Mouse (Mus musculus): ENCODE measurements around the gene AW549877. TPM values are rescaled to one million over a fixed set of nuclear protein-coding genes. Genes with fewer than 3 reads are reported as not detected.

AW549877 gene
- 32.1 and 35.4 TPM in 2 replicates for total RNA-seq (2015)
- 6.7 and 9.9 TPM in 2 replicates for total RNA-seq (2017)

DNA sequence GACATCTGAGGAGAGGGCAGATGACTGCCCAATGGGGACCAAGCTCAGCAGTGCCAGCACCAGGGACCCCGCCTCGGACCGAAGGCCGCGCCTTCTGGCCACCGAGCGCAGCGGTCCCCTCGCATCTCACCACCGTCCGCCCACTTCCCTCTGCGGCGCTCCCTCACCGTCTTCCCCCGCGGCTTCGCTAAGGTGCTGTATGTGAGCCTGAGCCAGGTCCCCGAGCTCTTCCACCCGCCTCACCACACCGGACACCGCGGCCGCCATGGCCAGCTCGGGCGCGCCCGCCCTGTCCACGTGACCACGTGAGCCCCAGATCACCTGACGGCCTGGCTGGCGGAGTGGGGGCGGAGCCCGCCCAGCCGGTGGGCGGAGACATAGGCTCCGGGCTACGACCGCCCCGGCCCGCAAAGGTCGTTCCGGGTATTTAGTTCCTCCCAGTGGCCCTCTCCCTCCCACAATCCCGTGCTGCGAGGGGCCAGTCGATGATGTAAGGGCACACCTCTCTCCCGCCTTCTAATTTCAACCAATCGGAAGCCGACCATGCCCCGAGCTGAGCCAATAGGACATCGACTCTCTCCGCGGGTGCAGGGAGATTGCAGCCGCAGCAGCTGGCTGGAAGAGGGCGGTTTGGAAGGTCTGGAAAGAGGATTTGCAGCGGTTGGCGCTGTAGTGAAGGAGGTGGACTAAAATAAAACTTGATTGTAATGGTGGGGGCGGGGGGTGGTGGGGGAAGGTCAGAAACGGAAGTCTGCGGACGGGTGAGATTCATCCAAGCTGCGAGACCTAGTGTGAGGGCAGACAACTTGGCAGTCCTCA is at the start of gene AW549877:
AW549877 (minus strand) TSS at position 297 of the 819 bp plus-strand sequence.
- ATAC-seq (replicated peaks; ENCODE audit: poor library complexity) = peak; percentile 86

DNA sequence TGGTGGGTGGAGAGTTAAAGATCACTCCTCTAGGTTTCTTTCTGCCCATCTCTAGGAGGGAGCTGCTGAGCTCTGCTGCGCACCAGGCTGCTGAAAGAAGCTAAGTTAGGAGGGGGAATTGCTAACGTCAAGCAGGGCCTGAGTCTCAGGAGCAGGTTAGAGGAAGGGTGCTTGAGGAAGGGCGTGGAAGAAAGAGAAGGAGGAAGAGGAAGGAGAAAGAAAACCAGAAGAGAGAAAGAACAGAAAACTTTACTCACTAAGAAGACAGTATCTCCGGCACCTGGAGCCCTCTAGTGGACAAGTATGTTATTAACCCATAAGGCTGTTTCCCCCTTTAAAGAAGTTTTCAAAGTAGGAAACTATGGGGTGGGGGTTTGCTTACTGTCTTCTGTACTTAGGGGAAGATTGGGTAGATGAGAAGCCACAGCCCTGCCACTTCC is 47.5 kb upstream of the AW549877 start:
- peak; percentile 93 for ATAC-seq (replicated peaks; ENCODE audit: poor library complexity)

DNA sequence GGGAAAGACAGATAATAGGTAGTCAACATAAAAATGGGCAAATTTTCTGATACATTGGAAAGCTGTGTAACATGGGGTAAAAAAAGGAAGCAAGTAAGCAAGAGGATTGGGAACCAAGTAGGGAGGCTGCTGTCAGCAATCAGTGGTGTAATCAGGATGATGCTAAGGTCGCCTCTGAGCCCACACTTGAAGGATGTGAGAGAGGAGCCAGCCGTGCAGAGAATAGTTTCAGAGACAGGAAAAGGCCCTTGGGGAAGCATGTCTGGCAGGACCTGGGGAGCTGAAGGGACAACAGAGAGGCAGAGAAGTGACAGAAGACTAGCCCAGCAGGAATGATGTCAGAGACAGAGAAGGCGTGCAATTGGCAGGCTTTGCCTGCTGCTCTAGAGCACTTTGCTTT is 46.9 kb upstream of the AW549877 start:
- peak; percentile 63 for ATAC-seq (replicated peaks; ENCODE audit: poor library complexity)

DNA sequence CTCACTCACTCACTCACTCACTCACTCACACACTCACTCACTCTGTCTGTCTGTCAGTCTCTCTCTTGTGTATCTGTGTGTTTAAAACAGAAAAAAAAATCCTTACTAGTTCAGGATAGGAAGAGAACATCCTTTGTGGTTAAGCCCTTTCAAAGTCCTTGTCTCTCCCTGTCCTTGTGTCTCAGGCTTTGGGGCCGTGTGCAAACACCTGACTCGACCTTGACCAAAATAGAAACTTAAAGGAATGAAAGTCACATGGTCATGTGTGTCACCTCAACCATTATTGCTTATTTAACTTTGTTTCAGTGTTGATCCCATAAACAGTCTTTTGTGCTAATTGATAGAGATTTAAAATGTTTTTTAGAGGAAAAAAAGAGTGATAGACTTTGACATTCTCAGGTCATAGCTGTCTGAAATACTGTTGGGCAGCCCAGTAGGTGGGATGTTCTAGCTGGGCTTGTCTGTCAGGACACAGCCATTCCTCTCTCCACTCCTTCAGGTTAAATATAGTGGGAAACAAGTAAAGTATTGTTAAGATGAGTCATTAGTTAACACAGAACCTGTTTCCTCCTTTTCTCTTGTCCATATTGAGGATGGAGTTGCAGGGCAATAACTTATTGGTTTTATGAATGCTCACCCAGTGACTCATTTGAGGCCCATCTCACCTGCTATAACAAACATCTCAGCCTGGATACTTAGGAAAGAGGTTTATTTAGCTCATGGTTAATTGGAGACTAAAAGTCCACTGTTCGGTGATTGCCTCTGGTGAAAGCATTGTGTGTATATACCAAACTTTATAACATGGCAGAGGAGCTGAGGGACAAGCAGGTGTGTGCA is 37.8 kb upstream of the AW549877 start:
- ATAC-seq (replicated peaks; ENCODE audit: poor library complexity) = no peak

DNA sequence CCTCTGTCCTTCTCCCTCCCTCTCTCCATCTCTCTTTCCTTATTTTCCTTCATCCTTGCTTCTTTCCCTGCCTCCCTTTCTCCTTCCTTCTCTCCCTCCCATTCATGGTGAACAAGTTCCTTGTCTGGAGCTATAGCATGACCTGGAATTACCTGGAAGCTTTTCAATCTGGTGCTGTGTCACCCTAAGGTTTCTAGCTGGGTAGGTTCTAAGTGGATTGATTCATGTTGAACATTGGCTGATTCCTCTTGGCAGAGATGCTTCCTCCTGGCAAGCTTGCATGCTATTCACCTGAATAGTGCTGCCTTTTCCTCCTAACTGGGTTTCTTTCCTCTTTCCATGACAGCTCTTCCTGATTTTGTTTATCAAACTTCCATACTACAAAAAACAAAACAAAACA is 33.4 kb upstream of the AW549877 start:
- ATAC-seq (replicated peaks; ENCODE audit: poor library complexity) = no peak

DNA sequence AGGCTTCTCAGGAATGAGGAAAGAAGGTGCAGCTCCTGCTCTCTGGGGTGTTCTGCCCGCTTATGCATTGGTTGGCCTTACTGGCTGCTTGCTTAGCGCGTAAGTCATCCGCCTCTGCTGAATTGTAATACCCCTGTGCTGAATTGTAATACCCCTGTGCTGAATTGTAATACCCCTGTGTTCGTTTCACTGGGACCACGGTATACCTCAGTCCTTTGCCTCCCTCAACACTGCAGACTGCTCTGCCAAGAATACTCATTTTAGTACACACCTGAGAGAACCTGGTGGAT is 32.8 kb upstream of the AW549877 start:
- ATAC-seq (replicated peaks; ENCODE audit: poor library complexity) = no peak

DNA sequence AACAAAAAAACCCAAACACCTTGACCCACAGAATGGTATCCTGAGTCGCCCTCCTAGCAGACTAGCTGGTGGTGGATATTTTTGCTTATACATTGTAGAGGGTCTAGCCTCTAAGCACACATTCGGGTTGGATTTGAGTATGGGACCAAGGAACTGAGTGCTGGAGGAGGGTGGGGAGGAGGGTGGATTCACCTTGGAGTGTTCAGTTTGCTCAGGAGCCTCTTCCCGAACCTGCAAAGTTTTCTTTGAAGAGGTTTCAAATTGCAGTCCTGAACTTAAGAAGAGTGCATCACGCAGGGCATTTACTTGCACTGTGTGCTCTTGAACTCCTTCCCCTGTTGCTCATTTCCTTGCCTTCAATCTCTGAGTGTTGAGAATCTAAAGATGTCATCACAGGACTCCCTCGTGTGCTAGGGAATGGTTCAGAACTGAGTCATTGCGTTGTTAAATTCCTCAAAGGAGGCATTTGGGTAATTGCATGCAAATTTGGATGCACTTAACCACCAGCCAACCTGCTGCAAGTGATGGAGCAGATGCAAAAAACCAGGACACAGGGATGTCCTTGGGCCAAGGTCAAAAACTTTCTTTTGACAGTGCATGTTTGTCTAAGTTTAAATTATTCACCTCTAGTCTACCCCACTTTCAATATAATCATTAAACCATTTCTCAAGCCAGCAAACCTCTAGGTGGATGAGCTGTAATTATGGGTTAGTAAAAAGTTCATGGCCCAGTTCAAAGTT is 32.3 kb upstream of the AW549877 start:
- ATAC-seq (replicated peaks; ENCODE audit: poor library complexity) = no peak

DNA sequence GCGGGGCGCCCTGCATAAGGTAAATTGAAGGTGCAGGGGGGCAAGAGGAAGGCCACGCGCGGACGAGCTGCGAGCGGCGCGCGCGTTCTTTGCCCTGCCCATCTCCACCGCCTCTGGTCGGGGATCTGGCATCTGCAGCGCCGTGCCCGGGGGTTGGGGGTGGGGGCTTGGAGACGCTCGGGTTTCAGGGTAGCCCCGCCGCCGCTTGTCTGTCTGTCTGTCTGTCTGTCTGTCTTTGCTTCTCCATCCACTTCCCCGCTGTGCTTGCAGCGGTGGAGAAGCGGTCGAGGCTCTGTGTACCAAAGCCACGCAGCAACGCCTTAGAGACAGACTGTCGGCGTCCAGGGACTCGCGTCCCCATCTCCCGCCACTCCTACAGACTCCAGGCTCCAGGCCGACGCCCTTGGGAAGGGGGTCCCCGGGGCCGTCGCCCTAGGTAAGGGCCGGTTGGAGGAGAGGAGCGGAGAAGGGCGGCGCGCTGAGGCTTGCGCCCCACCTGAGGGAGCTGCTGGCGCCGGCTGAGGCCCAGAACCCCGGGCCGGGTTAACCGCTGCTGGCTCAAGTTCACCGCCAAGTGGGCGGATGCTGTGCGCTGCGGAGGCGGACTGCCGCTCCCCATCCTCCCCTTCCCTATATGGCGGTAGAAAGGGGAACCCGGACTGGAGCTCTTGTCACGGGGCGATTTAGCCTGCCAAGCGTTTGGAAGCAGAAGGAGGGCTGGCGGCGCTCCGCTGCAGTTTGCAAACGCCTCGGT is 31.5 kb upstream of the AW549877 start:
- peak; percentile 79 for ATAC-seq (replicated peaks; ENCODE audit: poor library complexity)

DNA sequence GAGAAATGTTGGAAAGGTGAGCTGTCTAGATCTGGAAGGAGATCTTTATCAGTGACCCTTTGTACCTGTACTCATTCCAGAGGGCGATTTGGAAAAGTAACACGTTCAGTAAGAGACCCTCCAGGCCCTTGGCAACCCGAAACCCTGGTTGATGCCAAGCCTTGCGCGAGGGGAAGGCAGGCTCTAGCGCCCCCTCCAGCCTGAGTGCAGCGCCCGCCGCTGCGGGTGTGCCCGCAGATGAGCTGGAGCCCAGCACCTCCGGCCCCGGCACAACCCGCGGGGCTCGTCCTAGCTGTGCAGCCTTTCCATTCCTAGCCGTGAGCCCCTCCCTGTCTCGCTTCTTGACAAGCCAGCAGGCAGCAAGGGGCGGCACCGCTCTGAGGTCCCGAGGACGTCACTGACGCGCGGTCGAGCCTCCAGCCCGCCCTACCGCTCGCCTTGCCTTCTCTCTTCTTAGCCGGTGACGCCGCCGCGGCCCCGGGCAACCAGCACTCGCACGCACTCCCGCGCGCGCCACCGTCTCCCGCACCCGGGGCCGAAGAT is 30.8 kb upstream of the AW549877 start, which contains the start of gene Oxct1:
Oxct1 (plus strand) TSS at position 153 of the 543 bp plus-strand sequence.
- peak; percentile 85 for ATAC-seq (replicated peaks; ENCODE audit: poor library complexity)

DNA sequence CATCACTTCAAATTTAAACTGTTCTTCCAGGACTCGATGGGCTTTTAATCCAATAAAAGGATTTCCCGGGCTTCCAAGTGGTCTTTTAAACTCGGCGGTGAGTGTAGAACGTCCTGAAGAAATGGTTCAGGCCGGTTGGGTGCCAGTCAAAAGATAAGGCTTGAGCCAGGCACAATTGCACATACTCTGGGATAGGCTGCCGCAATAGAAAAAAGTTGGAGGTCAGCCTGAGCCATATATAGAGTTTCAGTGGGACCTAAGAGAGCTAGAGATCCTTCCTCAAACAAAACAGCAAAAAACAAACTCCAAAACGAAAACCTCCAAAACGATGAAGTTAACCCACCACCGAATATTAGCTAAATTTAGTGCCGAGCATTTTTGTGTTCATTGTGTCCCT is 30.0 kb upstream of the AW549877 start:
- no peak for ATAC-seq (replicated peaks; ENCODE audit: poor library complexity)

DNA sequence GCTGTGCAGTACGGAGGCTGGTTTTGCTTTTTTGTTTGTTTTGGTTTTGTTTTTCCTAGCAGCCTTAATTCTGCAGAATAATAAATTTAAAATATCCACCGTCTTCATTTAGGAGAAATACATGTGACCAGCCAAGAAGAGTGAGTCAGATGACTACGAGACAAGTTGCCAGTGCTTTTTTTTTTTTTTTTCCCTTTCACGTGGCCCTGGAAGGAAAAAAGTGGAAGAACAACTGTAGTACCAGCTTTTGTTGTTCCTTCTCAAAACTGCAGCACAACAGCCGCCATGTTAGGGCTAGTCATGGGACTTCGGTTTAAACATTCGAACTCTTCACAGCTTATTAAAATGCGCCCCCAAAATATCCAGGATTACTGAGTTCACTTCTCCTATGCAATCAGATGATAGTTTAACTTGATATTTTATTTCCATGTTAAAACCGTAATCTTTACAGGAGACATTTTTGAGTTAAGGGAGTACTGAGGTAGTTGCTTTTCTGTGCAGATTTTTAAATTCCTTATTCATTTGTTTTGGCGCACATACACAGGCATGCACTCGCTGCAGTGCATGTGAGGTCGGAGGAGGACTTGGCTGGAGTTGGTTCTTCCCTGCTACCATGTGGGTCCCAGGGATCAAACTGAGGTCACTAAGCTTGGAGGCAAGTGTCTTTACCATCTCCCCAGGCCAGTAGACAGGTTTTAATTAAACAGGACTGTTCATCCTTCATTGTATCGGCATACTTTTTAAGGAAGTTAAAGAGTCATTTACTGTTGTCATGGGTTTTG is 29.4 kb upstream of the AW549877 start:
- ATAC-seq (replicated peaks; ENCODE audit: poor library complexity) = no peak

DNA sequence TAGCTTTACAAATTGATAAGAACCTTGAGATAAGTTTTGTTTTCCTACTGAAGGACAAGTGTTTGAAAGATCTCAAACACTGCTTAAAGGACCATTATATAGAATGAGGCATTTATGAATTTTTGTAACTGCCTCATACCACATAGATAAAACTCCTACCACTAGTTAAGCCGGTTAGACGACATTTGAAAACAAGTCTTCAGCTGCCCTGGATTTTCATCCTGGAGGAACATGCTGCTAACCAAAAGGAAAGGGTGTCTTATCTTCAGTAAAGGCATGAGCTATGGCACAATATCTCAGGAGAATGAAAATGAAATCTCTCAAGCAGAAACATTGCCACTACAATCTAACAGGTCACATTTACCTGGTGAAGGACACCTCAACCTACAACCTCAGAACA is 28.2 kb upstream of the AW549877 start:
- ATAC-seq (replicated peaks; ENCODE audit: poor library complexity) = no peak

DNA sequence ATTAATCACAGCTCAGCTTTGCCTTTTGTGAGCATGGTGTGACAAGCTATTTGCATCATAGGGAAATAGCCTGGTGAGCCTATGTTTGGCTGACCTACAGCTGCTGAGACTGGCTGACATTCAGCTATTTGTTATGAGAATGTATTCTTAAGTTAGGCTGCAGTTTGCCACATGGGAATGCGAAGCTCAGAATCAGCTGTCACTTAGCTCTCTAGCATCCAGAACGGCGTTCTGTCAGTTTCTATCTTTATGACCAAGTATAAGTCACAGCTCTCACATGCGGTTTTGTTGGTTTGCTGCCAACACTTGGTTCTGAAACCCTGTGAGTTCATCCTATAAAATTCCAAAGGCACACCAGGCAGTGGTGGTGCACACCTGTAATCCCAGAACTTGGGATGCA is 25.2 kb upstream of the AW549877 start:
- no peak for ATAC-seq (replicated peaks; ENCODE audit: poor library complexity)

DNA sequence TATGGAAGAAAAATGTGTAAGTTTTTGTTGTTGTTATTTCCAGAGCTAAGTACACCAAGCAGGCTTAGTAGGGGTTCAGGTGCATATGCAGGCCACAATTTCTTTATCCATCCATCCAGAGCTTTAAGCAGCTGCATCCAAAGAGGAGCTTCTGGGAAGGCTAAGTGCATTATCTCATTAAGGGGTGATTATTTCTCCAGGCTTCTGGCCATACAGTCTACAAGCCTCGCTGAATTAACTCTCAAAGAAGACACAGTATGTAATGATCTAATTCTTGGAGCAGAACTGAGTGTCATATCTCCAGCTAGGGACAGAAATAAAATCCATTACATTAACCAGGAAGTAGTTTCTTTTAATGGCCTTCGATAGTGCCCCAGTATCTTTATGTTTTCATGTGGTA is 18.3 kb upstream of the AW549877 start:
- ATAC-seq (replicated peaks; ENCODE audit: poor library complexity) = no peak

DNA sequence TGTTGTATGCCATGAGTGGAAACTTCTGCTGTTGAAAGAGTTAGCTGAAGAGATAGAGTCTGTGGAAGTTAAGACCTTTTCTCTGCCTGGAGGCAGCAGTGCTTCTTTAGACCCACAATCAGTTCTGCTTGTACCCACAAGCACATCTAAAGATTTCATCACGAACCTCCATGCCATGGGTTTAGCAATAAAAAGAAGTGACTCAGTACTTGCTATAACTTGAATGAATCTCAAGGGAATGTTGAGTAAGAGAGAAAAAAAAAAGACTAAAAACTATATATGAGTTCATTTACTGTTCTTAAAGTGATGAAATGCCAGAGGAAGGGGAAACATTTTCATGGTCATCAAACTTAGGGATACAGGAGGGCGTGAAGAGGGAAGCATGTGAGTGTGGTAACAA is 5.0 kb upstream of the AW549877 start:
- peak; percentile 35 for ATAC-seq (replicated peaks; ENCODE audit: poor library complexity)

DNA sequence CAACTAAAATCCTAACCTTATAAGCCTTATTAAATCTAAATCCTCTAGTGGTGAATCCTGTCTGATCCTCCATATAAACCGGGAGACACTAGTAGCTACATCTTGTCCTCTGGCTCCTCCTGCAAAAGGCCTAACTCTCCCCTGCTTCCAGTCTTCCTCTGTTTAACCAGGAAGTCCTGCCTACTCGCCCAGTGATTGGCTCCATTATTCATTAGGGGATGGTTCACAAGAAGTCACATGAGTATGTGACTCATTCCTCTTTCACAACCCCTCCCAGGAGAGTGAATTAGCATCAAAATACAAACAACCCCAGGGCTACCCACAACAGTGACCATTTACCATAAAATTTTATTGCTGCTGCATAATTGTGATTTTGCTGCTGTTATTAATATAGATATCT is 3.6 kb upstream of the AW549877 start:
- ATAC-seq (replicated peaks; ENCODE audit: poor library complexity) = no peak

DNA sequence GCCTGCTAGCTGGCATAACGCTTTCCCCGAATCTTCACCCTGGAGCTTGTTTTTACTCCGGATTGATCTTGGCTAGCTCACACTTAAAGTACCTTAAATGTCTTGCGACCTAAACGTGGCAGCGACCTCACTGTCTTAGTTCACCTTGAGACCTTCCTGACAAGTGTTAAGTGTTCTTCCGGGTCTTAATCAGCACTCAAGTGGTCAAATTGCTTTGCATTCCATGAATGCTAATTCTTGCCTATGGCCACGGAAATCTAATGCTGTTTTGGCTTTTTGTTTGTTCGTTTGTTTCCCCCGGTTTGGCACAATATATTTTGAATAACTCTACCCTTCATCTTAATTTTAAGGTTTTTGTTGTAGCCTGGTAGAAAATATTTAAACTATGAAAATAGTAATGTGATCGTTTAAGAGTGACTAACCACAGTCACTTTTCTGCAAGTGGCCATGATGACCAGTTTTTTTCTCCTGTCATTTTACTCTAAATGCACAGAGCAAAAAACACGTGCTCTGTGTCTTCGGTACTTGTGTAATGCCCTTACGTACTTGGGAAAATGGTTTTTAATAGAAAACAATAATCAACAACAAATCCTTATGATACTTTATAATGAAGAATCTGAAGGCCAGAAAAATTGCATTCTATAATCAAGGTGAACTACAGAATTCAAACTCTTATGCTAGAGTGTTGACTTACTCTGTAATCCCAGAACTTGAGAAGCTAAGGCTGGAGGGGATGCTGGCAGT is 895 bp upstream of the AW549877 start:
- no peak for ATAC-seq (replicated peaks; ENCODE audit: poor library complexity)

DNA sequence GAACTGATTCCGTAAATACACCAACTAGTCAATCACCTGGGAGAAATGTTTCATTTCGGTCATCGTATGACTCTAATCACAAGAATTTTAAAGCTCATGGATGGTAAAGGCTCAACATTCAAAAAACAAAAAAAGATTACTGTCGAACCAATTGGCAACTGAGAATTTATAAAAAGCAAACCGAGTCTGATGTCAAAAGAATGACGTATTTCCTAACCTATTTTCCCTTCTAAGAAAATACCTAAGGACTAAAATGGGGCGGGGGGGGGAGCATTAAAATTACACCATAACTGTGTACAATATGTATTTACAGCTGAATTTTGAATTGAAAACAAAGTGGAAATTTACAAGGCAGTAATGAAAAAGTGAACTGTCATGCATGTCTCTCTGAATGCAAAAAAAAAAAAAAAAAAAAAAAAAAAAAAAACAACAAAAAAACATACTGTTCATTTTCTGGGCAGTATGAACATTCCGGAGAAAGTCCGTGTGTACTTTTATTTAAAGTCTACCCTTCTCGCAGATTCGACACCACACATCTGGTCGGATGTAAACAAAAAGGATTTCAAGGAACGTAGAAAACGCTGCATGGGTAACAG is 594 bp downstream of the AW549877 start:
- no peak for ATAC-seq (replicated peaks; ENCODE audit: poor library complexity)

DNA sequence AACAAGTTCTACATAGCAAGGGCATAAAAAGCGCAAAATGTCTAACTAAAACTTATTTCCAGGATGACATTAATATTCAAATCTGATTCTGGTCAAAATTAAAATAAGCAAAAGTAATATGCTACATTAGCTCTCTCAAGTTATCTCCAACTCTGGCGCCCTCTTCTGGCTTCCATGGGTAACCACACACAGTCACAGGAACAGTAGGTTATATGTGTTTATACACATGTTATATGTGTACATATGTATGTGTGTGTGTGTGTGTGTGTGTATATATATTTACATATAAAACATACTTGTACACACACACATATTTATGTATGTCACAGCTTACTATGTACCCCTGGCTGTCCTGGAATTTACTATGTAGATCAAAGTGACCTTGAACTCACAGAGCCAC is 7.6 kb downstream of the AW549877 start:
- peak; percentile 96 for ATAC-seq (replicated peaks; ENCODE audit: poor library complexity)

All from megakaryocyte progenitor cell, adult 5-6 weeks (primary cell).